Mouse (Mus musculus) stomach, postnatal 0 days (tissue): ENCODE data around the gene Selenos. TPM values are rescaled to one million over a fixed set of nuclear protein-coding genes. Genes with fewer than 3 reads are reported as not detected.
"Not testable (repeated sequence)": the region's sequence is repeated elsewhere in the genome, so short reads cannot be mapped to it uniquely, and the experiment has no call there.

Experiments
- ATAC-seq: fragments of 200-750 bp; cut with Nextera tagmentation; 2 replicates; pipeline ENCODE4 v1.8.0; 2017; ENCODE audit not compliant: low FRiP score, low TSS enrichment
- DNase-seq: peaks from one replicate; pipeline ENCODE4 v3.0.0-alpha.2; 2016; ENCODE audit warnings: low spot score
- H3K27ac ChIP-seq: fragments of 300-500 bp; sonication (generic); replicated peaks from 2 replicates; pipeline ENCODE4 v1.5.1; 2014; ENCODE audit warnings: mild to moderate bottlenecking, control low read depth
- H3K27me3 ChIP-seq: fragments of 300-500 bp; sonication (generic); 2 replicates; pipeline ENCODE4 v1.6.1; 2014; ENCODE audit warnings: low read length; ENCODE audit not compliant: control insufficient read depth, insufficient read depth
- H3K36me3 ChIP-seq: fragments of 300-500 bp; sonication (generic); 2 replicates; pipeline ENCODE4 v1.6.1; 2014; ENCODE audit warnings: low read length, mixed read lengths; ENCODE audit not compliant: control insufficient read depth, insufficient read depth
- H3K4me1 ChIP-seq: fragments of 300-500 bp; sonication (generic); replicated peaks from 2 replicates; pipeline ENCODE4 v1.6.1; 2014; ENCODE audit warnings: antibody characterized with exemption; ENCODE audit not compliant: control insufficient read depth, insufficient read depth
- H3K4me2 ChIP-seq: fragments of 300-500 bp; sonication (generic); replicated peaks from 2 replicates; pipeline ENCODE4 v1.6.1; 2014; ENCODE audit warnings: low read depth, mild to moderate bottlenecking, control low read depth, moderate library complexity
- H3K4me3 ChIP-seq: fragments of 300-500 bp; sonication (generic); 2 replicates; pipeline ENCODE4 v1.5.1; 2014; ENCODE audit warnings: low read depth, low read length, control low read depth
- H3K9ac ChIP-seq: fragments of 300-500 bp; sonication (generic); 2 replicates; pipeline ENCODE4 v1.6.1; 2014; ENCODE audit warnings: mild to moderate bottlenecking, low read length, control low read depth, mixed read lengths
- H3K9me3 ChIP-seq: fragments of 300-500 bp; sonication (generic); 2 replicates; pipeline ENCODE4 v1.6.1; 2016; ENCODE audit warnings: low read length; ENCODE audit not compliant: control insufficient read depth
- CTCF ChIP-seq: IDR thresholded peaks from 2 replicates; pipeline ENCODE4 v1.5.1; 2016; ENCODE audit warnings: antibody characterized with exemption, low read depth, mild to moderate bottlenecking, moderate library complexity
- EP300 ChIP-seq: optimal IDR thresholded peaks from 2 replicates; pipeline ENCODE3; 2016; ENCODE audit warnings: antibody characterized with exemption
- WGBS: fragments of 180-500 bp; shearing (Covaris S2); extraction: QIAGEN DNeasy Blood & Tissue Kit; methylation state at CpG from one replicate; pipeline ENCODE4 v1.1.7; 2014; 5-methylcytosine and 5-hydroxymethylcytosine counted together
- polyA plus RNA-seq: library from polyadenylated mRNA; unstranded; fragments of >200 nt; fragmentation: Nextera tagmentation; extraction: Ambion mirVana; gene quantifications from 2 replicates; pipeline ENCODE4 v1.2.1, GENCODE M21; 2015

Gene Selenos
- polyA plus RNA-seq, 1 experiment from 2014 or later: 143 TPM

DNA sequence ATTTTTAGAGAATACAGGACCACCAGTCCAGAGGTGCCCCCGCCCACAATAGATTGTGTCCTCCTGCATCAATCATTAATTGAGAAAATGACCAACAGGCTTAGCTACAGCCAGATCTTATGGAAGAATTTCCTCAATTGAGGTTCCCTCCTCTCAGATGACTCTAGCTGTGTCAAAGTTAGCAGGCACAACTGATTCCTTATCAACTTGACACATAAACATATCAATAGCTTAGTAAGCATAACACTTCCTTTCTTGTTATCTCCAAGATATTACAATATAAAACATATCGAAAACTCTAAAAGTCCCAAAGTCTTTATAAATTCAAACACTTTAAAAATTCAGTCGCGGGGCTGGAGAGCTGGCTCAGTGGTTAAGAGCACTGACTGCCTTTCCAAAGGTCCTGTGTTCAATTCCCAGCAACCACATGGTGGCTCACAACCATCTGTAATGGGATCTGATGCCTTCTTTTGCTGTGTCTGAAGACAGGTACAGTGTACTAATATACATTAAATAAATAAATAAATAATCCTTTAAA lies 25.4 kb upstream of the Selenos start:
- H3K4me2 ChIP-seq: no peak overlapping the region
- 86% methylated on average over 4 of the region's 4 CpGs for WGBS

DNA sequence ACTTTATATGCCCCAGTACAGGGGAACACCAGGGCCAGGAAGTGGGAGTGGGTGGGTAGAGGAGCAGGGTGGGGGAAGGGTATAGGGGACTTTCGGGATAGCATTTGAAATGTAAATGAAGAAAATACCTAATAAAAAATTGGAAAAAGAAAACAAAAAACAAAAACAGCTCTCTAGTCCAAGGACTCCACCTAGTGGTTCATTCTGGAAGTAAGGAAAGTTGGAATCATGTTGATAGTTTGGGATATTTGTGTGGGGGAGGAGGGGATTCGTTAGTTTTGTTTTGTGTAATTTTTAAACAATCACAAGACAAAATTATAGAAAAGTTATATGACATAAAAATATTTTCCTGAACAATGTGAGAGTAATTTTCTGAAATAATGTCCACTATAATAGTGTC lies 24.1 kb upstream of the Selenos start:
- not testable (repeated sequence) for ATAC-seq, H3K27ac ChIP-seq, H3K9me3 ChIP-seq, H3K9ac ChIP-seq, H3K4me3 ChIP-seq, H3K27me3 ChIP-seq, DNase-seq, H3K4me2 ChIP-seq, H3K36me3 ChIP-seq, H3K4me1 ChIP-seq
- TF ChIP-seq CTCF: peak; percentile 80
- 5% methylated on average over 2 of the region's 2 CpGs for WGBS

More for the DNA sequence above, 25.4 kb upstream of the Selenos start:
- no peak overlapping the region for H3K9ac ChIP-seq
- no peak for ATAC-seq
- H3K4me1 ChIP-seq: no peaks in the 10 kb centered on the region
- H3K27me3 ChIP-seq: no peaks in the 10 kb centered on the region
- no peak for DNase-seq
- no peak for TF ChIP-seq EP300
- no peak for TF ChIP-seq CTCF
- H3K27ac ChIP-seq: no peak overlapping the region
- no peak overlapping the region for H3K4me3 ChIP-seq
- H3K36me3 ChIP-seq: no peaks in the 10 kb centered on the region
- H3K9me3 ChIP-seq: no peaks in the 10 kb centered on the region

DNA sequence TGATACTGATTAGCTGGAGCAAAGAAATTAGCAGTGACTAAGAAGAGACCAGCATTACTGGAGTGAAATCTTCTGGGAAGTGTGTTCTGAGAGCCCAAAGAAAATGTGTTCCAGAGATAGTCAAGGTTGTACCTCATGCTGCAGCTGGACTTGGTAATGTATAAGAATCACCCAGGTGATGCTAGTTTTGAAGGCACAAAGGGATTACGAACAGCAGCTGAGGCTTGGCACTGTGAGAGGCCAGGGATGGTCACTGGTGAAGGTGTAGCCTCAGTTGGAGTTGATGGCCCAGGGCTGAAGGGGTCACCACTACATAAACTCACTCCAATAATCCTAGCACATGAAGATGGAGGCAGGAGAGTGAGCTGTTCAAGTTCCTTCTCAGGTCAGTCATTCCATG lies 20.7 kb upstream of the Selenos start, which contains the start of gene Snrpa1:
Snrpa1 (plus strand) TSS at position 301 of the 400 bp plus-strand sequence.
- TF ChIP-seq EP300 (no peak), CTCF (no peak)
- no peak within 1 kb of the TSS for H3K27ac ChIP-seq
- H3K9ac ChIP-seq: peak within 1 kb of the TSS; percentile 91
- H3K4me1 ChIP-seq: peaks cover 3% of the 10 kb centered on the region; the same call in 1 of the 2 replicates
- H3K27me3 ChIP-seq: no peaks in the 10 kb centered on the region
- DNase-seq: no peak
- ATAC-seq: no peak
- H3K4me3 ChIP-seq: peak within 1 kb of the TSS; percentile 91
- no peaks in the 10 kb centered on the region for H3K9me3 ChIP-seq
- peaks cover 6% of the 10 kb centered on the region; the same call in 1 of the 2 replicates for H3K36me3 ChIP-seq
- 67% methylated on average over 1 of the region's 1 CpGs for WGBS
- H3K4me2 ChIP-seq: peak within 1 kb of the TSS; percentile 82

DNA sequence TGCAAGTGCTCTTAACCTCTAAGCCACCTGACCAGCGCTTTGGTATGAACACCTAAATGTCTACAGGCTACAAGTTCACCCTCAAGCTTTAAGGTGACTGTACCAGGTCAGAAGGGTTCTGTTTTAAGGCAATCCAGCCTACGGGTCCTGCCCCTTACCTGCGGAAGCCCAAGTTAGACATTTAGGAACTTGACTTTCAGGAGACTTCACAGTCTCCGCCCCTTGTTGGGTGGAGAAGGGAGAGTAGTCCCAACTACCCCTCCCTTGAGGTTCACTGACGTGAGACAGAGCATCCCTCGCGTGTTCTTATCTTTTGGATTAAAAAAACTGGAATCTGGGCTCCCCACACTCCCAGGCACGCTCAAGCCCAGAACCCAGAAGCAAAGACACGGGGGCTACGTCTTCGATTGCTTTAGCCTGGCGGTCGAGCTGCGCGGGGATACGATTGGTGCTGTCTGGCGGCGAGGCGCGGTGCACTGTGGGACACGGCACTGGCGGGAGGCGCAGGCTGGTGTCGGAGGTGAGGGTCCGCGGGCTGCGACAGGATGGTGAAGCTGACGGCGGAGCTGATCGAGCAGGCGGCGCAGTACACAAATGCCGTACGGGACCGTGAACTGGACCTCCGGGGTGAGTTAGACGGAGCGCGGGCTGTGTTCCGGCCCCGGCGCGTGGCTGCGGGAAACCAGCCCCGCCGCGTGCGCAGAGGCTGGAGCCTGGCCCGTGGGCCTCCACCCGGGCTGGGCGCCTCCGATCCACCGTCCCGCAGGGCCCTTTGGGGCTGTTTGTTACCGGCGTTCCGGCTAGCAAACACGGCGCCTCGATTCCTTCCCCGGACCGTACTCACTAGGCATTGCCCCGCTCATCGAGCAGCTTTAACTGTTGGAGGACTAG lies 19.1 kb upstream of the Selenos start:
- Histone ChIP-seq H3K4me3 (peak overlapping the region; percentile 91), H3K4me2 (peak overlapping the region; percentile 82), H3K9me3 (no peaks in the 10 kb centered on the region), H3K4me1 (peaks cover 3% of the 10 kb centered on the region; the same call in 1 of the 2 replicates), H3K36me3 (peaks cover 14% of the 10 kb centered on the region; the same call in 1 of the 2 replicates), H3K27me3 (no peaks in the 10 kb centered on the region), H3K9ac (peak overlapping the region; percentile 91), H3K27ac (peak overlapping the region; percentile 77)
- WGBS: under 1% methylated on average over 64 of the region's 64 CpGs
- TF ChIP-seq CTCF (peak; percentile 38), EP300 (no peak)
- peak; percentile 91 for DNase-seq
- peak; percentile 95 for ATAC-seq

DNA sequence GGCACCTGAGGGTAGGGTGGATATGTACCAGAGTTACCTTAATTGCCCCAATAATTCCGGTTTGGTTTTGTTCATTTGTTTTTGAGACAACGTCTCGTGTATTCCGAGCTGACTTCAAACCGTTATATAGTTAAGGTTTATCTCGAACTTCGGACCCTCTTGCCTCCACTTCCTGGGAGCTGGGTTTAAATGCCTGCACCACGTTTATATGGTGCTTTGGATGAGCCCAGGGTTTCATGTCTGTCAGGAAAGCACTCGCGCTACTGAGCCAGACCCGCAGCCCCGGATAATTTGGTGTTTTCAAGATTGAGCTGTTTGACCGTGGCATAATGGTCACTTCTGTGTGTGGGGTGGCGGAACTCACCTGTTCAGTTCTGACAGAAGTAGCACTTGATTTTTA lies 18.4 kb upstream of the Selenos start:
- H3K27me3 ChIP-seq: no peaks in the 10 kb centered on the region
- H3K4me3 ChIP-seq: peak overlapping the region; percentile 91
- H3K4me2 ChIP-seq: peak overlapping the region; percentile 82
- DNase-seq (no peak), ATAC-seq (no peak)
- H3K9me3 ChIP-seq: no peaks in the 10 kb centered on the region
- no peak overlapping the region for H3K27ac ChIP-seq
- WGBS: under 1% methylated on average over 14 of the region's 14 CpGs
- H3K36me3 ChIP-seq: peaks cover 14% of the 10 kb centered on the region; the same call in 1 of the 2 replicates
- peaks cover 3% of the 10 kb centered on the region; the same call in 1 of the 2 replicates for H3K4me1 ChIP-seq
- TF ChIP-seq EP300: no peak
- TF ChIP-seq CTCF: no peak
- H3K9ac ChIP-seq: peak overlapping the region; percentile 91

DNA sequence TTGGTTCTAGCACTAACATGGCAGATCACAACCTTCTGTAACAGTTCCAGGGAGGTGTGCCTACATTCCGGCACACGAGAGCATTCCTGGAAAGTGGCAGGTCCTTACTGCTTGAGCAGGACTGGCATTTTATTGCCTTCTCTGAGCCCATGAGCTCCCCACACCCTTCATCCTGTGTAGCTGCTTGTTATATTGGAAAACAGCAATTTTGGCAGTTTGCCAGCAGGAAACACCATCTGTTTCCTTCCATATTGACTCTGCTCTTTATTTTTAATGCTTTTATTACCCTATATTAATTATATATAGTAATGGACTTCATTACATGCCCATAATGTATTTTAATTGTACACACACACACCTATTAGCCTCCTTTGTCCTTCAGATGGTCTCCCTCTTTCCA lies 3.0 kb upstream of the Selenos start:
- Histone ChIP-seq H3K4me1 (peaks cover 3% of the 10 kb centered on the region; the same call in 1 of the 2 replicates), H3K27me3 (no peaks in the 10 kb centered on the region), H3K9ac (no peak overlapping the region), H3K4me2 (no peak overlapping the region), H3K27ac (no peak overlapping the region), H3K9me3 (no peaks in the 10 kb centered on the region), H3K36me3 (peaks cover 23% of the 10 kb centered on the region), H3K4me3 (no peak overlapping the region)
- DNase-seq (no peak), ATAC-seq (no peak)
- TF ChIP-seq CTCF (no peak), EP300 (no peak)
- WGBS: 60% methylated on average over 2 of the region's 2 CpGs
